31 mouse cellular contexts compared by ENCODE assay signal in genomic region chr19:23930826-23931225, GRCm38 (mm10).
DNase-seq lines count a peak whose midpoint lies in the region; ATAC-seq and TF ChIP-seq lines count a peak whose summit lies in the region.
"Had no signal": no experiment of that assay in that cellular context is flagged by ENCODE, and none has a peak within 500 bp of the region (broad histone marks: within the 10 kb centered on the region; RNA-seq: fewer than 3 reads in every experiment).

No protein-coding gene starts in this region.

- no peak overlapping the region for H3K4me3 ChIP-seq in midbrain, embryonic 11.5 days (ENCODE audit: low read depth, low read length)
- H3K4me3 ChIP-seq in midbrain, embryonic 13.5 days (replicated peaks): no peak overlapping the region
- H3K4me3 ChIP-seq in left cerebral cortex, adult 2 months: no peak overlapping the region
- H3K4me3 ChIP-seq in olfactory bulb, adult 2 months (ENCODE audit: insufficient read depth, low read depth, low read length): no peak overlapping the region
- H3K4me3 ChIP-seq: embryonic facial prominence, embryonic 12.5 days; forebrain, embryonic 15.5 days; heart, embryonic 13.5 days; intestine, embryonic 15.5 days; layer of hippocampus, adult 2 months; limb, embryonic 10.5 days; limb, embryonic 15.5 days; liver, embryonic 13.5 days; neural tube, embryonic 12.5 days; stomach, embryonic 15.5 days had no signal

- no peaks in the 10 kb centered on the region for H3K36me3 ChIP-seq in midbrain, embryonic 11.5 days (ENCODE audit: control insufficient read depth, insufficient read depth, low read length)
- peaks cover 47% of the 10 kb centered on the region for H3K36me3 ChIP-seq in midbrain, embryonic 13.5 days
- H3K36me3 ChIP-seq: embryonic facial prominence, embryonic 12.5 days; intestine, embryonic 15.5 days; limb, embryonic 10.5 days; limb, embryonic 15.5 days; liver, embryonic 13.5 days; stomach, embryonic 15.5 days had no signal

- H3K4me2 ChIP-seq in midbrain, embryonic 11.5 days: no peak overlapping the region
- no peak overlapping the region for H3K4me2 ChIP-seq in midbrain, embryonic 13.5 days (replicated peaks)
- H3K4me2 ChIP-seq: embryonic facial prominence, embryonic 12.5 days; forebrain, embryonic 15.5 days; heart, embryonic 13.5 days; intestine, embryonic 15.5 days; limb, embryonic 15.5 days; liver, embryonic 13.5 days; neural tube, embryonic 12.5 days; stomach, embryonic 15.5 days had no signal

- H3K9ac ChIP-seq in midbrain, embryonic 11.5 days (ENCODE audit: low read length): no peak overlapping the region
- no peak overlapping the region for H3K9ac ChIP-seq in midbrain, embryonic 13.5 days (replicated peaks)
- H3K9ac ChIP-seq: embryonic facial prominence, embryonic 12.5 days; forebrain, embryonic 15.5 days; heart, embryonic 13.5 days; intestine, embryonic 15.5 days; limb, embryonic 15.5 days; liver, embryonic 13.5 days; neural tube, embryonic 12.5 days; stomach, embryonic 15.5 days had no signal

- TF ChIP-seq POLR2A in olfactory bulb, adult 2 months (IDR thresholded peaks at IDR 0.05; ENCODE audit: insufficient read depth, low read depth, low read length): no peak

- intact Hi-C loops in left cerebral cortex, adult 2 months (cut with DNase I): no loop called here

- 97% methylated on average over 5 of the region's 5 CpGs for WGBS in midbrain, embryonic 11.5 days
- 92% methylated on average over 5 of the region's 5 CpGs for WGBS in midbrain, embryonic 13.5 days
- 29% methylated on average over 5 of the region's 5 CpGs for WGBS in olfactory bulb, adult 2 months

- no peaks in the 10 kb centered on the region for H3K4me1 ChIP-seq in midbrain, embryonic 11.5 days (ENCODE audit: control insufficient read depth, insufficient read depth, low read length)
- H3K4me1 ChIP-seq in midbrain, embryonic 13.5 days (replicated peaks): no peaks in the 10 kb centered on the region
- peaks cover 11% of the 10 kb centered on the region for H3K4me1 ChIP-seq in olfactory bulb, adult 2 months (ENCODE audit: control insufficient read depth, insufficient read depth, low read length)
- H3K4me1 ChIP-seq: embryonic facial prominence, embryonic 12.5 days; forebrain, embryonic 15.5 days; heart, embryonic 13.5 days; intestine, embryonic 15.5 days; limb, embryonic 10.5 days; limb, embryonic 15.5 days; liver, embryonic 13.5 days; neural tube, embryonic 12.5 days; stomach, embryonic 15.5 days had no signal

- no peaks in the 10 kb centered on the region for H3K27me3 ChIP-seq in midbrain, embryonic 11.5 days (ENCODE audit: control insufficient read depth, insufficient read depth, low read length)
- H3K27me3 ChIP-seq in midbrain, embryonic 13.5 days: no peaks in the 10 kb centered on the region
- H3K27me3 ChIP-seq: embryonic facial prominence, embryonic 12.5 days; forebrain, embryonic 15.5 days; heart, embryonic 13.5 days; intestine, embryonic 15.5 days; limb, embryonic 15.5 days; liver, embryonic 13.5 days; neural tube, embryonic 12.5 days; stomach, embryonic 15.5 days had no signal

- H3K9me3 ChIP-seq in midbrain, embryonic 11.5 days (ENCODE audit: control insufficient read depth, low read length): peaks cover 5% of the 10 kb centered on the region; the same call in 1 of the 2 replicates
- H3K9me3 ChIP-seq in midbrain, embryonic 13.5 days: peaks cover 7% of the 10 kb centered on the region
- H3K9me3 ChIP-seq: embryonic facial prominence, embryonic 12.5 days; forebrain, embryonic 15.5 days; intestine, embryonic 15.5 days; limb, embryonic 10.5 days; liver, embryonic 13.5 days; stomach, embryonic 15.5 days had no signal

- DNase-seq in frontal cortex, adult 2 months (ENCODE audit: extremely low spot score in 1 of 2, low spot score in 1 of 2): peak; percentile 42 to 80
- DNase-seq in frontal cortex, postnatal 10 days (ENCODE audit: low spot score in 2 of 2): no peak
- DNase-seq in midbrain, embryonic 11.5 days (ENCODE audit: low spot score, missing footprints): peak; percentile 8
- peak; percentile 55 to 64 for DNase-seq in left cerebral cortex, adult 2 months (ENCODE audit: extremely low spot score in 1 of 2, low spot score in 2 of 2)
- DNase-seq in ovary, adult 18-20 months (ENCODE audit: low spot score): no peak
- DNase-seq in natural killer cell, adult 2 months (ENCODE audit: low spot score in 2 of 2): no peak
- DNase-seq: adrenal gland, postnatal 10 days; cerebellum, adult 11-12 months; cerebellum, adult 9-11 months; embryo, embryonic 11 days; heart, postnatal 10 days; kidney, adult 2 months; kidney, postnatal 36 days; liver, embryonic 13.5 days; lung, adult 18-20 months; thymus, postnatal 14 days had no signal

- TF ChIP-seq CTCF in left cerebral cortex, adult 2 months (IDR thresholded peaks at IDR 0.05): no peak; the same call in none of the 2 replicates
- 0 out of 2 replicates have a peak, but pooled peaks have one; percentile 13 for TF ChIP-seq CTCF in olfactory bulb, adult 2 months (IDR thresholded peaks at IDR 0.05; ENCODE audit: insufficient read depth, low read depth, low read length)

- H3K27ac ChIP-seq in midbrain, embryonic 11.5 days (ENCODE audit: low read depth, low read length): no peak overlapping the region
- H3K27ac ChIP-seq in midbrain, embryonic 13.5 days: no peak overlapping the region
- no peak overlapping the region for H3K27ac ChIP-seq in left cerebral cortex, adult 2 months
- H3K27ac ChIP-seq in olfactory bulb, adult 2 months (ENCODE audit: insufficient read depth, low read depth, low read length): no peak overlapping the region
- H3K27ac ChIP-seq: embryonic facial prominence, embryonic 12.5 days; forebrain, embryonic 15.5 days; heart, embryonic 13.5 days; hindbrain, postnatal 0 days; intestine, embryonic 15.5 days; layer of hippocampus, adult 2 months; limb, embryonic 10.5 days; limb, embryonic 15.5 days; liver, embryonic 13.5 days; neural tube, embryonic 12.5 days; stomach, embryonic 15.5 days had no signal

- ATAC-seq in midbrain, embryonic 11.5 days (ENCODE audit: low FRiP score): no peak
- ATAC-seq in midbrain, embryonic 13.5 days: no peak
- ATAC-seq: forebrain, embryonic 15.5 days; hindbrain, postnatal 0 days; intestine, embryonic 15.5 days; lung, postnatal 0 days; midbrain, embryonic 16.5 days; Patski had no signal

Comparison
In these comparisons a context has a peak if more than half of its experiments do, and no peak if none do; other contexts are left out.
1. DNase-seq: peak in frontal cortex, adult 2 months (2 of 2), midbrain, embryonic 11.5 days (single experiment) and left cerebral cortex, adult 2 months (2 of 2); none in frontal cortex, postnatal 10 days (0 of 2), ovary, adult 18-20 months (single experiment) and natural killer cell, adult 2 months (0 of 2).